Mouse (Mus musculus): Measurements from ENCODE around the gene Slc7a14.

GRCm38 (mm10) chr3:31236146-31236545 is 74.0 kb downstream of the Slc7a14 start:
- TF ChIP-seq POLR2A (IDR thresholded peaks at IDR 0.05; ENCODE audit: low read depth, low read length) (no peak), CTCF (IDR thresholded peaks at IDR 0.05; ENCODE audit: extremely low read depth, insufficient read depth, insufficient read length, insufficient replicate concordance) (no peak)

All from spleen, adult 2 months (tissue).